Mouse (Mus musculus): ENCODE results near the gene Rdh1.
"Not testable (repeated sequence)": the region's sequence is repeated elsewhere in the genome, so short reads cannot be mapped to it uniquely, and the experiment has no call there.

Rdh1 gene

DNA sequence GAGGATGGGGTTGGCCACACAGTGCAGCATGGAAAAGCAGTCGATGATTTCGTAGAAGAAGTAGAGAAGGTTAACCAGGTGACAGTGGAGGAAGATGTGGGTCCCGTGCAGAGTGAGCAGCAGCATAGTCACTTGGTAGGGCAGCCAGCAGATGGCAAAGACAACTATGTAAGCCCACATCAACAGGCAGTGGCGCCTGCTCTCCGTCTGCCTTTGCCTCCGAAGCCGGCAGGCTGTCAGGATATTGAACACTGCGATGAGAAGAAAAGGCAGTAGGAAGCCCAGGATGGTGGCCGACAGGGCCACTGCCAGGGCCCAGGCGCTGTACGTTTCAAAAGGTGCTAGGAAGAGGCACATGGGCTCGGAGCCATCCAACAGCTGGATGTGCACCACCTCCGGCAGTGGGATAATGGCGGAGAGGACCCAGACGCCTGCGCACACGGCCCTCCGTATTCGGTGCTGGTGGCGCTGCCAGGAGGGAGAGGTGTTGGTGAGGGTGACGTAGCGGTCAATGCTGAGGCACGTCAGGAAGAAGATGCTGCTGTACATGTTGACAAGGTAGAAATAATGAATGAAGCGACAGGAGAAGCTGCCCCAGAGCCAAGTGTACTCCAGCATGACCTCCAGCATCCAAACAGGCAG, 9.3 kb upstream of the Rdh1 start:
- no peak for DNase-seq

DNA sequence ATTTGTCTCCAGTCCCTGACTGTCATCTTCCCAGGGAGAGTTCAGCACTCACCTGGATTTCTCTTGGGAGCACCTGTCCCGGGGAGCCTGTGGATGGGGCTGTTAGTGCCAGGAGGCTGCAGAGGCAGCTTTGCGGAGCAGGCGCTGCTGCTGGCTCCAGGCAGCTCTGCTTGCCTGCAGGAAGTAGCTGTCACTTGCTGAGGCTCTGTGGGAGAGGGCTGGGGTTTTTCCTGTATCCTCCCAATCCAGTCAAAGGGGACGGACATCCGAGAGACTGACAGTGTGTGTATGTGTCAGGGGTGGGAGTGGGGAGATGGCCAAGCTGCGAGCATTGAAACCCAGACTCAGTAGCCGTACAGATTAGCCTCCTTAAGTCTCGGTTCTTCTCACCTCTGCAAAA, 8.0 kb upstream of the Rdh1 start, which contains the start of gene Gpr182:
Gpr182 (minus strand) TSS at position 185 of the 400 bp plus-strand sequence.
- DNase-seq, result peak; percentile 54

DNA sequence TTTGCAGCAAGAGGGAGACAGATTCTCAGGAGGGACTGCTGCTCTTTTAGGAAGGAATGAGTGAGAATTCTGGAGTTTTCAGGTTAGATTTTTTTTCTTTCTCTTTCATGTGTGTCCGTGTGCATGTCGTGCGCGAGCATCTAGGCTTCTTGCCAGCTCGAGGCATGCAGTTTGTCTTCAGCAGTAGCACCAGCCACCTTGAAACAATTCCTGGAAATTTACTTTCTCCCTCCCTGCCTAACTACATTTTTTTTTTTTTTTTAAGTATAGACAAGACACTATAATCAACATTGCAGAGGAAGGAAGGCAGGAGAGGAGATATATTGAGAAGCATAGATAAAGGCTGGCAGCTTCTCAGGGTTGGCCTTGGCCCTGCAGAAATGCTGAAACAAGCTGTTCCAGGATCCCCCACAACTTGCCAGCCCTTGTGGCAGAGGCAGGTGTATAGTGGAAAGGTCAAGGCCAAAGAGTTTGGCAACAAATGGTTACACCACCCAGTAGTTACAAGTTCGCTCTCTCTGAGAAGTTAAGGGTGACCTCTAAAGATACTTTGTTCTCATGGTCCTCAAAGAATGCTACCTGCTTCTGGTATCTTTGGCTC, 4.9 kb upstream of the Rdh1 start:
- no peak for DNase-seq

DNA sequence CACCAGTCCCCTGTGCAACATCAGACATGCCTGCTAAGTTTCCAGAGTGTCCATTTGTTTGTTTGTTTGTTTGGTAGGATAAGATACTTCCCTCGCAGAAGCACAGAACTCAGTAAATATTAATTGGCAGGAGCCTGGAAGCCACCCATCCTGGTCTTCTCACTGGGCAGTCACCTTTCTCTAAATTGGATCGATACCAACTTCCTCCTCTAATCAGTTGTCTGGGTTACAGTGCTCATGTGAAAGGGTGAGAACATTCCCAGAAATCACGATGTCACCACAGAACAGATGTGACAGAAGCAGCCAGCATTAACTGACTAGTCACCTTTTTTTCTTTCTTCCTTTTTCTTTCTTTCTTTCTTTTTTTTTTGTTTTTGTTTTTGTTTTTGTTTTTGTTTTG, 4.3 kb upstream of the Rdh1 start:
- DNase-seq, result no peak

DNA sequence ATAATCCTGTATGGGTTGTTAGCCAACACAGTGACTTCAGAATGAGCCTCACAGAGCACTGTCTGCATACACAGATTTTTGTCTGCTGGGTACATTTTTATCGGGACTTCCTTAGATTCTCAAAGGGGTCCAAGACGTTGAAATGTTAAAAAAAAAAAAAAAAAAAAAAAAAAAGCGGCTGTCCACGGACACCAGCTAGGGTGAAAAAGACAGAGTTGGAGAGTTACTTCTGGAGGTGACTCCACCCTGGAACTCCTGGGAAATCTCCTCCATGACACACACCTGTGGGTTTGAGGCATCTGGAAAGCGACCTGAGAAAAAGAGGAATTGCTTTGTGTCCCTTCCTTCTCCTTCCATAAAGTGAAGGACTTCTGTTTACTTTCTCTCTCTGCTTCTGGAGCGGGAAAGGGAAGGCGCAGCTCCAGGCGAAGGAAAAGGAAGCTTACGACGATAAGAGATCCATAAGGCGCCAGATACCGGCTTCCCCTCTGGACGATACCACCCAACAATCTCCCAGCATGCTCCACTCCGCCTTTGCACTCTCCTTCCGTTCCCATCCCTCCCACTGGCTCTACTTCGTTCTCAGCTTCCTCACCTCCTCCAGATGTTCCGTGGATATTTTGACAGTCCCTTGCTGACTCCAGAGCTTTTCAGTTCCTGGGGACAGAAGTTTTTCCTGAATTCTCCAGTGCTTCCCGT, 3.6 kb upstream of the Rdh1 start:
- DNase-seq, result no peak

DNA sequence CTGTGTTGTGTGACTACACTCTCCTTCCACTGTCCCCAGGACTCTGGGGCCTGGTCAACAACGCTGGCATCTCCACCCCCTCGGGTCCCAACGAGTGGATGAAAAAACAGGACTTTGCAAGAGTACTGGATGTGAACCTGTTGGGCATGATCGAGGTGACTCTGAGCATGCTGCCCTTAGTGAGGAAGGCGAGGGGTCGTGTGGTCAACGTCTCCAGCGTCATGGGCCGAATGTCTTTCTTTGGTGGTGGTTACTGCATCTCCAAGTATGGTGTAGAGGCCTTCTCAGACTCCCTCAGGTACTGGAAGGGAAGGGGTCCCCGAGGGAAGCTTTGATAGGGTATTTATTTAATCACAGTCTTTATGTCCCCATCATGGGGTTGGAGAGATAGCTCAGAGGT, 3.4 kb downstream of the Rdh1 start:
- not testable (repeated sequence) for DNase-seq

DNA sequence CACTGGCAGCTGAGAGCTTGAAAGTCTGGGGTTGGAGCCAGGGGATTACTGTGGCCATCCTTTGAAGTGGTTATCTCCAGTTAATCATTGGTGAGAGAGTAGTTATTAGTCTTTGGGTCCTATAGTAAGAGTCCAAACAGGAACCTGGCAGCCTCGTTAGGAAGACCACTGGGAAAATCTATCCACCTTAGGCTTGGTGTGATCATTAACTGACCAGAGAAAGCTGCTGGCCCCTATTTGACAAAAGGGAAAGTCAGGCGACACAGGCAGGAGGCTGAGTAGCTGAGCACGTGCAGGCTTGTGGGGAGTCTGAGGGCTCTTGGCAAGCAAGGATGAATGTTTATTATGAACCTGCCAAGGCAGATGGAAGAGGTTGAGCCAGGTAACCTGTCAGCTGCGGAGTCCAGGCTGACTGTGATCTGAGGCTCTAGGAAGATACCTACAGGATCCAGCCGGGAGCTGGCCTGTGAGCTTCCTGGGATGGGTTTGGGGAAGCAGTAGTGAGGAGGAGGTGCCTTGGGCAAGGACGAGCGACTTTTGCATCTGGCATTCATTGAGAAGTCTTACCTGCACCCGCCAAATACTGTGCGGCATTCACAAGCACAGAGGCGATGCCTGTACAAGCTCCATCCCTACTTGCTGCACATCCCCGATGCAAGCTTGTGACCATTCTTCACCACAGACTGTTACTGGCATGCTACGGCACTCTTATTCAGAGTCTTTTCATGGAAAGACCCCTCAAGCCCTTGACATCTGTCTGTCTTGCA, 4.6 kb downstream of the Rdh1 start:
- peak; percentile 83 for DNase-seq

DNA sequence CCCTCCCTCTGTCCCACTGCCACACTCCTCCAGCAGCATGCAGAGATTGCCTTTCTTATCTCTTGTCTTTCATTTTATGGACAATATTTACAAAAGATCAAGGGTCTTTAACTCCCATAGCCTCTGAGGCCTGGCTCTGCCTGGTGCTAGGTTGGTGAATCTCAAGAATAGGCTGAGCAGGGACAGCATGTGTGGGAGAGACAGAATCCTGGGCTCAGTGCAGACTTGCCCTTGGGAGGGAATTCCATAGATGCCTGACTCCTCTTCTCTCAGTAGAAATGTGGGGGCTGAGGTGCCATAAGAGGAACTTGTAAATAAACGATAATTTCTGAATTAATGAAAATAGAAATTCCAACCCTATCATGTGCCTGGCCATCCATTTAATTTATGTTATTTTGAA, 7.0 kb downstream of the Rdh1 start:
- DNase-seq, result no peak

DNA sequence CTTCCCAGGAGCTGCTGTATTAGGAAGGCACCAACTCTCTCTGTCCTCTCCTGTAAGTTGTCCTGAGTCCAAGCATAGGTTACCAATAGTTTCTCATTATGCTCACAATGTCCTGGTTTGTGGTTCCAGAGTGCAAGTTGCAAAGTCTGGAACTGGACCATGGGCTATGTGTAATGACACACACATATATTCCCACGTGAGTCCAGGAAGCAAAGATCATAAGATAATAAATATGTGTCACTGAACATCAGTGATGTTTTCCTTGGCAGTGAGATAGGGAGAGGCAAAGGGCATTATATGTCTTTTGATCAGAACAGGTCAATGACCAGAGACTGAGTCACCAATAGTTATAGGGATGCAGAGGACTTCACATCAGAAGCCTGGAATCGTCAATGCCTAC, 16.5 kb downstream of the Rdh1 start, which contains the start of gene Rdh9:
Rdh9 (plus strand) TSS at position 376 of the 400 bp plus-strand sequence.
- no peak for DNase-seq

DNA sequence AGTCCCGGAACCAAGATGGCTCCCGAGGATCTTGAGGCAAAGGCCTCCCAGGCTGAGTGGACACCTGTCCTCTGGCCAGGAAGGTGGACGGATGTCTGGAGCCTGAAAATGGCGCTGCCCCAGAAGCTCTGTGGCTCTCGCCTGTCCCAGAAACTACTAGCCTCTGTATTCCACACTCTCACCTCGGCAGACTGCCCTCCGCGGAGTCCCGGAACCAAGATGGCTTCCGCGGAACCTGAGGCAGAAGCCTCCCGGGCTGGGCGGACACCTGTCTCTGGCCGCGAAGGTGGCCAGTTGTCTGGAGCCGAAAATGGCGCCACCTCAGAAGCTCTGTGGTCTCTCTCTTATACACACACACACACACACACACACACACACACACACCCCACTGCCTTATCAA, 22.8 kb downstream of the Rdh1 start:
- DNase-seq, result not testable (repeated sequence)

DNA sequence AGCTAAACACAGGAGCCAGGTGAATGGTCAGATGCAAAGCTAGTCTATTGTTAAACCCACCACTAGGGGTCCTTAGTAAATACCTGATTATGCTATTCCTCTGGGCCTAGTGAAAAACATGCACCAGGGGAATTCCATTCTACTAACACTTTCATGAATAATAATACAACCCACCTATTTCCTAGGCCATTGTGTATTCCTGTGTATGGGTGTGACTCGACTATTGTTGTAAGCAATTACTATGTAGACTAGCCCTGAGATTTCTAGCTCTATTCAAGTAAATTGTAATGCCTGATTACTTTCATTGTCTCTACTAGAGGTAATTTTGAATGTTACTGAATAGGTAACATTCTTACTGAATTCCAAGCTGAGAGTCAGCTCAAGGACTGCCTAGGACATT, 25.9 kb downstream of the Rdh1 start:
- DNase-seq, result peak; percentile 57

DNA sequence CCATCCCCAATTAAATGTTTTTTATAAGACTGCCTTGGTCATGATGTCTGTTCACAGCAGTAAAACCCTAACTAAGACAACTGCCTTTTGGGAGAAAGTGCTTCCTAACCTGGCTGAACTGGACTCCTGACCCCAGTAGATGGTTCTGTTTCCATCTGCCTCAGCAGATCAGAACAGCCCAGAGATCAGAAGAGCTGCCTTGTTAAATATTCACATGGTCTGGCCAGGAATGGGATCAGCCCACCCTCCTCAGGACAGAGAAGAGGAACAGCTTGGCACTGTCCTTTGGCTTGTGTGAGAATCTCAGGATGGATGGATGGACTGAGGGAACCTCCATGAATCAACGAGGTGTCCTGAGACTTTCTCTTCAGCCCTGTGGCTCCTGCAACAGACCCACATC, 39.8 kb downstream of the Rdh1 start:
- peak; percentile 91 for DNase-seq

DNA sequence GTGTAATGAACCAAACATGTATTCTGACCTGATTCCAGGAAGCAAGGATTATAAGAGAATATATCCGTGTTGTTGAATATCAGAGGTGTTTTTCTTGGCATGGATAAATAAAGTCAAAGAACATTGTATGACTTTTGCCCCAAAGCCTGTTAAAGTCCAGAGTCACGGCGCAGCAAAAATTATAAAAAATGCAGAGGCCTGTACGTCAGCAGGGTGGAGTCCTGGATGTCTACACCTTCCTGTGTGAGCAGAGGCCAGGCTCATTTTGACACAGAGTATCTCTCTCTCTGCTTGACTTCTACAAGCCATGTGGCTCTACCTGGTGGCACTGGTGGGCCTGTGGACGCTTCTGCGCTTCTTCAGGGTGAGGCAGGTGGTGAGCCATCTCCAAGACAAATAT, 41.4 kb downstream of the Rdh1 start, which contains the start of gene Rdh16:
Rdh16 (plus strand) TSS at position 262 of the 400 bp plus-strand sequence.
- peak; percentile 88 for DNase-seq

DNA sequence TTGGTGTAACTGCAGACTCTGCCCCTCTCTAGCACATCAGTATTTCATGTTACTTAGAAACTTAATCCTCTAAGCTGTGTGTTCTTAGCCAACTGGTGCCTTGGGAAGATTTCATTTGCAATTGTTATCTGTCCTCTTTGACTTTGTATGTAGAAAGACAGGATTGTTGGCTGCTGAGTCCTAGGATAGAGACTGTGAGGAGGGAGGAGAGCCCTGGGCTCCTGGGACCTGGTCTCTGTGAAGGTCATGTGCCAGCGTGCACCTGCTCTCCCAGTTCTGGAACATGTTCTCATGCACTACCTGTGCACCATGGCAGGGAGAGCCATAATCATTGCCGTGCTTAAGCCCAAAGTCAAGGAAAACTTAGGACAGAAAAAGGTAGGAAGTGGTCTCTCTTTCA, 42.1 kb downstream of the Rdh1 start:
- DNase-seq, result peak; percentile 54

DNA sequence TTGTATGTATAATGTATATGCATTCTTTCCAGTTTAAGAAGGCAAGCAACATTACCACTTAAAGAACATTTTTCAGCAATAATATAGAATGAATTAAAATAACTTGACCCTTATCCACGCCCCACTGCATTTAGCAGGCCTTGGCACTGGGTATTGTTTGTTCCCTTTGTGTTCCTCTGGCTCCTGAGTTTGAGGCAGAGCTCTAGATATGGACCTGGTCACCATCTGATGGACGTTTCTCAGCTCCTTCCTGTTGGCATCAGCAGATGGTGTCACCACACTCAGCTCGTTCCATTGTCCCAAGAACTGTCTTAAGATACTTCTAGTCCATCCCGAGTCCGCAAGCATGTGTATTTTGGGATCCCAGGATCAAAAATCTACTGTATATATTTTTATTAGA, 42.7 kb downstream of the Rdh1 start:
- no peak for DNase-seq

DNA sequence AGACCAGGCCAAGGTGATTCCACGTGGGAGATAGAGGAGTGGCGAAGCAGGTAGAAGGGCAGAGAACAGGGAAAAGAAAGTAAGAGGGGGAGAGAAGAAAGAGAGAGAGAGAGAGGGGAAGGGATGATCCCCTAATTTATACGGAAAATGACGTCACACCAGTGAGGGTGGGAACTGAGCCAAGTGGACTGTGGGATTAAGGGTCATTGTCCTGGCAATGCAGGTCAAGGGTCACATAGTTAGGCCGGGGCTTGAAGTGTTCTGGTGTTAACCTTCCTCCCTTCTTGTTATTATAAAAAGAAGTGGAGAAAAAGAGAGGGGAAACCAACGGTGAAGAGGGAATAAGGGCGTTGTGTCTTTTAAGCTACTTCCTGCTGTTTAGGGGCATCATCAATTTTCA, 44.9 kb downstream of the Rdh1 start:
- DNase-seq, result peak; percentile 78

DNA sequence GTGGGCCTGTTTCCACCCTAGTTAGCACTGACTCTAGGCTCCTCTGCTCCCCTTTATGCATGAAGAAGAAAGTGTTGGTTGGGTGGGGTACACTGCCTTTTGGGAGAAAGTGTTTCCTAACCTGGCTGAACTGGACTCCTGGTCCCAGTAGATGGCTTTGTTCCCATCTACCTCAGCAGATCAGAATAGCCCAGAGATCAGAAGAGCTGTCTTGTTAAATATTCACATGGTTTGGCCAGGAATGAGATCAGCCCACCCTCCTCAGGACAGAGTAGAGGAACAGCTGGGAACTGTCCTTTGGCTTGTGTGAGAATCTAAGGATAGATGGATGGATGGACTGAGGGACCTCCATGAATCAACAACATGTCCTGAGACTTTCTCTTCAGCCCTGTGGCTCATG, 56.4 kb downstream of the Rdh1 start:
- peak; percentile 75 for DNase-seq

DNA sequence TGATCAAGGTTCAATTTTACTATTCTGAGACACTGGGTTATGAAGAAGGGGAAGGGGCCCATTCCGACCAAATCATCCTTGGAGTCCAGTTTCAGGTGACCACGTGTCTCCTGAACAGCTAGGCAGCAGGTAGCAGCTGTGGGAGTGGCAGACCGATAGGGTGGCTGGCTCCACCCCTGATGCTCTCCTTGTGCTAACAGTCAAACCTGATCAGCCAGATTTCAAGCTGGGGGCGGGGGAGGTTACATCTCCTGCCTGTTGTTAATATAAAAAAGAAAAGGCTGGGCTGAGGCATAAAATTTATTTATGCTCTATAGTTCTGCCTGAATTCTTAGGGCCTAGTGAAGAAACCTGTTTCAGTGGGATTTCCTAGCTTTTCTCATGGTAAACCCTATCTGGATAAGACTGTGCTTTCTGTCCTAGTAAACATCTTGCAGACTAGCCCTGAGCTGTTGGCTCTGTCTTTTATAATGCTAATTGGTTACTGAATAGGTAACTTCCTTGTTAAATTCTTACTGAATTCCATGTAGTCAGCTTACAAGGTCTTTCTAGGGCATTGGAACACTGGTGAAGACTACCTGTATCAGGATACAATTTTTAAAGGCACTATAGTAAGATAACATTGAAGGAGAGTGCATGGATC, 57.9 kb downstream of the Rdh1 start:
- peak; percentile 68 for DNase-seq

All from kidney, adult 9 months (tissue).